Mouse (Mus musculus) midbrain, postnatal 0 days (tissue): ENCODE measurements around the gene Cog7. TPM values are rescaled to one million over a fixed set of nuclear protein-coding genes. Genes with fewer than 3 reads are reported as not detected.

ENCODE experiments used
- ATAC-seq: fragments of 200-750 bp; cut with Nextera tagmentation; 2 replicates; pipeline ENCODE4 v1.8.0; 2017; ENCODE audit warnings: moderate number of reproducible peaks, mild to moderate bottlenecking, moderate TSS enrichment, moderate library complexity; ENCODE audit not compliant: low FRiP score
- DNase-seq: peaks from one replicate; pipeline ENCODE4 v3.0.0-alpha.2; 2015; ENCODE audit warnings: low spot score
- H3K27ac ChIP-seq: fragments of 300-500 bp; sonication (generic); 2 replicates; pipeline ENCODE4 v1.5.1; 2014; ENCODE audit warnings: low read depth, mild to moderate bottlenecking, low read length, mixed read lengths
- H3K27me3 ChIP-seq: fragments of 300-500 bp; sonication (generic); 2 replicates; pipeline ENCODE4 v1.6.1; 2014; ENCODE audit warnings: low read length, control low read depth, mixed read lengths; ENCODE audit not compliant: insufficient read depth
- H3K36me3 ChIP-seq: fragments of 300-500 bp; sonication (generic); 2 replicates; pipeline ENCODE4 v1.6.1; 2014; ENCODE audit warnings: low read length, control low read depth, mixed read lengths; ENCODE audit not compliant: insufficient read depth
- H3K4me1 ChIP-seq: fragments of 300-500 bp; sonication (generic); 2 replicates; pipeline ENCODE4 v1.6.1; 2014; ENCODE audit warnings: mild to moderate bottlenecking, control low read depth, antibody characterized with exemption, low read length, mixed read lengths; ENCODE audit not compliant: insufficient read depth
- H3K4me2 ChIP-seq: fragments of 300-500 bp; sonication (generic); 2 replicates; pipeline ENCODE4 v1.6.1; 2014; ENCODE audit warnings: low read depth, mild to moderate bottlenecking, low read length, mixed read lengths; ENCODE audit not compliant: poor library complexity, severe bottlenecking
- H3K4me3 ChIP-seq: fragments of 300-500 bp; sonication (generic); 2 replicates; pipeline ENCODE4 v1.5.1; 2014; ENCODE audit warnings: low read depth, mild to moderate bottlenecking, low read length, moderate library complexity
- H3K9ac ChIP-seq: fragments of 300-500 bp; sonication (generic); replicated peaks from 2 replicates; pipeline ENCODE4 v1.6.1; 2014; ENCODE audit warnings: mild to moderate bottlenecking, low read length, moderate library complexity, mixed read lengths; ENCODE audit not compliant: poor library complexity, severe bottlenecking
- H3K9me3 ChIP-seq: fragments of 300-500 bp; sonication (generic); 2 replicates; pipeline ENCODE4 v1.6.1; 2016; ENCODE audit warnings: low read length, control low read depth
- CTCF ChIP-seq: IDR thresholded peaks from 2 replicates; pipeline ENCODE4 v1.5.1; 2016; ENCODE audit warnings: antibody characterized with exemption, mild to moderate bottlenecking
- WGBS: fragments of 180-500 bp; shearing (Covaris S2); extraction: QIAGEN DNeasy Blood & Tissue Kit; methylation state at CpG from one replicate; pipeline ENCODE4 v1.1.7; 2014; 5-methylcytosine and 5-hydroxymethylcytosine counted together
- polyA plus RNA-seq: library from polyadenylated mRNA; unstranded; fragments of >200 nt; fragmentation: Nextera tagmentation; extraction: Ambion mirVana; gene quantifications from 2 replicates; pipeline ENCODE4 v1.2.1, GENCODE M21; 2015
- total RNA-seq: library from RNA; depleted of rRNA; stranded (reverse); fragments of >200 nt; gene quantifications from 2 replicates; pipeline ENCODE4 v1.2.3, GENCODE M21; 2014; rRNA removed

The Cog7 gene
- total RNA-seq (34.9 and 41.3 TPM in 2 replicates), polyA plus RNA-seq (22.4 and 27.4 TPM in 2 replicates)

- ATAC-seq (peak; percentile 83), DNase-seq (peak; percentile 93)
- under 1% methylated on average over 55 of the region's 55 CpGs for WGBS
Observed at GRCm38 (mm10) chr7:121981307-121981871, at the start of gene Cog7. Cog7 (minus strand) TSS chr7:121981711.

DNA sequence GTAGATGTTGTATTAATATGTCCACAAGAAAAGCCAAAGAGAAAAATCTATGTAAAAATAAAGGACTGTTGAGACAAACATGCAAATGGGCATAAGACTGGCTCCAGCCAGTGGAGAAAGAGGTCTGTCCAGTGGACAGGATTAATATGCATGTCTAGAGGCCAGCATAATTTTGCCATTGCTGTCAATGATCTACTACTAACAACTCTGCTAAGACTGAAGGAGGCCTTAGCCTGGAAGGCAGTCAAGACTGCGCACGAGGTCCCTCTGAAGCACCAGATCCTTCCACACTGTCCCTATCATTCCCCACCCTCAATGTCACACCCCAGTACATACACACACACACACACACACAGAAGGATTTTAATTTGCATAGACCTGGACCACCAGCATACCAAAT, 40.6 kb upstream of the Cog7 start:
- Histone ChIP-seq H3K9ac (no peak overlapping the region), H3K36me3 (no peaks in the 10 kb centered on the region), H3K4me3 (no peak overlapping the region), H3K4me2 (no peak overlapping the region), H3K9me3 (no peaks in the 10 kb centered on the region), H3K27ac (no peak overlapping the region), H3K4me1 (peaks cover 14% of the 10 kb centered on the region), H3K27me3 (no peaks in the 10 kb centered on the region)
- no peak for TF ChIP-seq CTCF
- no peak for DNase-seq
- WGBS: 98% methylated on average over 2 of the region's 2 CpGs
- no peak for ATAC-seq

More at GRCm38 (mm10) chr7:121981307-121981871, at the start of gene Cog7:
- Histone ChIP-seq H3K27ac (no peak within 1 kb of the TSS), H3K27me3 (no peaks in the 10 kb centered on the region), H3K4me1 (no peaks in the 10 kb centered on the region), H3K9me3 (no peaks in the 10 kb centered on the region), H3K9ac (peak within 1 kb of the TSS; percentile 61), H3K4me3 (peak within 1 kb of the TSS; percentile 67), H3K4me2 (peak within 1 kb of the TSS; percentile 56), H3K36me3 (0 out of 2 replicates have a peak, but pooled peaks cover 8% of the 10 kb centered on the region)
- no peak for TF ChIP-seq CTCF

GRCm38 (mm10) chr7:122020667-122021354, 39.3 kb upstream of the Cog7 start, which contains the start of gene Gga2:
Gga2 (minus strand) TSS chr7:122021222.
- Histone ChIP-seq H3K9ac (peak within 1 kb of the TSS; percentile 87), H3K4me2 (peak within 1 kb of the TSS; percentile 64), H3K27me3 (no peaks in the 10 kb centered on the region), H3K27ac (peak within 1 kb of the TSS; percentile 94), H3K4me1 (peaks cover 14% of the 10 kb centered on the region), H3K4me3 (peak within 1 kb of the TSS; percentile 80), H3K36me3 (no peaks in the 10 kb centered on the region), H3K9me3 (no peaks in the 10 kb centered on the region)
- no peak; the same call in 1 of the 2 replicates for TF ChIP-seq CTCF
- DNase-seq (peak; percentile 92), ATAC-seq (peak; percentile 92)
- WGBS: under 1% methylated on average over 44 of the region's 50 CpGs

- peak overlapping the region; percentile 94 for H3K27ac ChIP-seq
- peak overlapping the region; percentile 87 for H3K9ac ChIP-seq
- no peaks in the 10 kb centered on the region for H3K27me3 ChIP-seq
- peak overlapping the region; percentile 64 for H3K4me2 ChIP-seq
- H3K9me3 ChIP-seq: no peaks in the 10 kb centered on the region
- H3K4me1 ChIP-seq: peaks cover 14% of the 10 kb centered on the region
- 5% methylated on average over 6 of the region's 6 CpGs for WGBS
- H3K36me3 ChIP-seq: no peaks in the 10 kb centered on the region
- DNase-seq (peak; percentile 49), ATAC-seq (peak; percentile 52)
- TF ChIP-seq CTCF: no peak
- H3K4me3 ChIP-seq: peak overlapping the region; percentile 80
Observed at GRCm38 (mm10) chr7:122020273-122020666, 38.8 kb upstream of the Cog7 start.

- ATAC-seq: no peak
- Histone ChIP-seq H3K4me1 (peaks cover 14% of the 10 kb centered on the region), H3K9ac (no peak overlapping the region), H3K4me2 (peak overlapping the region; percentile 64), H3K27ac (no peak overlapping the region), H3K27me3 (no peaks in the 10 kb centered on the region), H3K9me3 (no peaks in the 10 kb centered on the region), H3K36me3 (no peaks in the 10 kb centered on the region), H3K4me3 (peak overlapping the region; percentile 80; the same call in 1 of the 2 replicates)
- no peak for DNase-seq
- 88% methylated on average over 7 of the region's 7 CpGs for WGBS
- TF ChIP-seq CTCF: no peak
Observed at GRCm38 (mm10) chr7:122018978-122019377, 37.5 kb upstream of the Cog7 start.

DNA sequence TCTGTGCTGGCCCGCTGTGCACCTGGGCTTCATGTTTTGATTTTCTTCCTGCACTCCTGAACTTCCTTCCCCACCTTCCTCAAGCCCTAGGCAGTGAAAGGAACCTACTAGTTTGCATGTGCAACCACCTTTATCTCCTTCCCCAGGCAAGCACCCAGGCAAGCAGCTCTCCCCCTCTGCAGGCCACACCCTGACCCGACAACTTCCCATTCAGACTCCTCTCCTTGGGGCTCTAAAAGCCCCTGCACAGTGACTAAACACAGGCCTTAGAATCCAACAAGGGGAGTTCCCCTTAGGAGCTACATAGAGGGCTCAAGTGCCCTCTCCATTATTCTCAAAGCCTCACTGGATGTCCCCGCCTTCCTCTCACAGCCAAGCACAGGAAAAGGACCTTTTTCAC, 36.7 kb upstream of the Cog7 start:
- no peak for DNase-seq
- no peak overlapping the region for H3K9ac ChIP-seq
- no peak overlapping the region for H3K4me3 ChIP-seq
- no peak for ATAC-seq
- WGBS: 63% methylated on average over 3 of the region's 3 CpGs
- H3K27ac ChIP-seq: no peak overlapping the region
- H3K27me3 ChIP-seq: no peaks in the 10 kb centered on the region
- H3K36me3 ChIP-seq: no peaks in the 10 kb centered on the region
- H3K4me1 ChIP-seq: peaks cover 14% of the 10 kb centered on the region
- peak overlapping the region; percentile 18; the same call in 1 of the 2 replicates for H3K4me2 ChIP-seq
- TF ChIP-seq CTCF: no peak
- H3K9me3 ChIP-seq: no peaks in the 10 kb centered on the region
